Mouse (Mus musculus) gonadal fat pad, adult 2 months (tissue): ENCODE measurements around the gene Isg20l2. TPM values are rescaled to one million over a fixed set of nuclear protein-coding genes. Genes with fewer than 3 reads are reported as not detected.
"Not testable (repeated sequence)": the region's sequence is repeated elsewhere in the genome, so short reads cannot be mapped to it uniquely, and the experiment has no call there.

Experiments
- DNase-seq: peaks from one replicate; pipeline ENCODE4 v3.0.0-alpha.2; 2012; ENCODE audit warnings: low read depth
- polyA plus RNA-seq: library from polyadenylated mRNA; depleted of rRNA; stranded (reverse); fragments of >200 nt; gene quantifications from 2 replicates; pipeline ENCODE4 v1.2.3, GENCODE M21; 2012; rRNA removed

The Isg20l2 gene
- polyA plus RNA-seq = 11.0 and 11.4 TPM in 2 replicates

GRCm38 (mm10) chr3:87930078-87930795, at the start of gene Isg20l2, which contains the start of gene Rrnad1:
Isg20l2 (plus strand) TSS chr3:87930314.
Rrnad1 (minus strand) TSS chr3:87930717.
- DNase-seq = no peak

DNA sequence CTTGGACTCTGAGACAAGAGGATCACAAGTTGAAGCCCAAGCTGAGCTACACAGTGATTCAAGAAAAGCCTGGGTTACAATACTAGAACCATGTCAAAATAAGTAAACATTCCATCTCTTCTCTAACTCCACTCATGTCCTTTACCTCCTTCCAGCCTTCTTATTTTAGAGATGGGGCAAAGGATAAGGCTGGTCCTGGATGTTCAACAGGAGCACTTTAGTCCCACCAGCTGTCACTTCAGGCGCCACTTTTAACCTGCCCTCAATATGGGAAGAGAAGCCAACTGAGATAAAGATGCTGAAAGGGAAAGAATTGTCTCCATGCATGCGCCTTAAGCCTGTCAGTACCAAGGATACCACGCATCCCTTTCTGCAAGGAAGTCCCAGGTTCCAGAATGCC, 45.8 kb upstream of the Isg20l2 start:
- no peak for DNase-seq

DNA sequence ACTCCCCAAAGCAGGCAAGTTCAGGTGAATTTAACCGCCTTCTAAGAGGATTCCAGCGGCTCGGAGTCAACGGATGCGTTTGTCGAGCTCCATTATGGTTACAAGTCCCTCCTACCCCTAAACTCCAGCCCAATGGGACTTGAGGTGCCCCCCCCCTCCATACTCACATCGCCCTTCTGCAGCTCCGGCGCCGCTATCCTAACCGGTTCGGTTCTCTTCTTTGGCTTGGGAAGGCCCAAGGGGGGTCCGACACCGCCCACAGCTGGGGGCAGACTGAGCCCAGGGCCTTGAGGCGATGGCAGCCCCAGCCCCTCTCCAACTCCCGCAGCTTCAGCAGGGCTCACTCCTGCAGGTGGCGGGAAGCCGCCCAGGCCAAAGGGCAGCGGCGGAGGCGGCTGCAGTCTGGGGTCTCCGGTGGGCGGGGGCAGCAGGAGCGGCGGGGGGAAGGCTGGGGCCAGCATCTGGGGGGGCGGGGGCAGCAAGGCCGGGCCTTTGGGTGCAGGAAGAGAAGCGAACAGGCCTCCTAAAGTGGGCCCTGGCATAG, 45.3 kb upstream of the Isg20l2 start:
- DNase-seq = no peak

DNA sequence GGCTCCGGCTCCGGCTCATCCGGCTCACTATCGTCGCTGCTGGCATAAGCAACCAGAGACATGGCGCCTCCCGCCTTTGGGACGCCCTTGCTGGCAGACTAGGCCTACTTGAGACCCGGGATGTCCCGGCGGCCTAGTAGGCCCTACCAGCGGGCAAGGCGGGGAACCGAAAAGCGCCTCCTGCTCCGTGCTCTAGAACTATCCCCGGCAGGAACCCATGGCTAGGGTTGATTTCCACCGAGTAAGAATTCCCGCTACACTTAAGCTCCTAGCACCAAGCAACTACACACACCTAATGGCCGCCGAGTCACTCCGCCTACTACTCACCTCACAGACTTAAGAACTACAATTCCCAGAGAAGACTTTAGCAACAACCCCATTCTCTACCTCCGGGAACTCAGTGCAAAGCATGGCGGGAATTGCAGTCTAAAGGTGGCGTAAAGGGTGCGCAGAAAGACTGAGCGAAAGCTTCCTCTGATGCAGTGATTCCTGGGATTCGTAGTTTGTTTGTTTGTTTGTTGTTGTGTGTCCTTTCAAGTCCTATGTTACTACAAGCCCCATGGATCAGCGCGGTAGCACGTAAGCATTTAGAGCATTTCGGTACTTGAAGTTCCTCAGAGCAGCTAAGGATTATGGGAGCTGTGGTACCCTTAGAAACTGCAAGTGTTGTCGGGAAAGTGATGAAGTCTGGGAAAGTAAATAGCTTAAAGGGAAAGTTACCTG, 44.7 kb upstream of the Isg20l2 start, which contains the start of gene Prcc:
Gene Prcc (minus strand): TSS at position 328 of the 723 bp plus-strand sequence.
- DNase-seq = peak; percentile 100

DNA sequence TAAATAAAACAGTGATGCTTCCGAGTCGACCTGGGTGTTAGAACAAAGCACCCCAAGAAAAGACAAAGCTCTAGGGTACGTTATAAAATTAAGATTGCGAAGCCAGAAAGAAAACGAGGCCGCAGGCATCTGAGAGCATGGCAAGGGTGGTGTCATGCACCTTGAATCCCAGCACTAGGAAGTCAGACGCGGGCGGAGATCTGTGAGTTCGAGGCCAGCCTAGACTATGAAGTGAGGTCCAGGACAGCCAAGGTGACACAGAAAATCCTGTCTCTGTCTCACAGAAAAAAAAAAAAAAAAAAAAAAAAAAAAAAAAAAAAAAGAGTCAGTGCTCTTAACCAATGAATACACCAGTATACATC, 44.1 kb upstream of the Isg20l2 start:
- DNase-seq = no peak

DNA sequence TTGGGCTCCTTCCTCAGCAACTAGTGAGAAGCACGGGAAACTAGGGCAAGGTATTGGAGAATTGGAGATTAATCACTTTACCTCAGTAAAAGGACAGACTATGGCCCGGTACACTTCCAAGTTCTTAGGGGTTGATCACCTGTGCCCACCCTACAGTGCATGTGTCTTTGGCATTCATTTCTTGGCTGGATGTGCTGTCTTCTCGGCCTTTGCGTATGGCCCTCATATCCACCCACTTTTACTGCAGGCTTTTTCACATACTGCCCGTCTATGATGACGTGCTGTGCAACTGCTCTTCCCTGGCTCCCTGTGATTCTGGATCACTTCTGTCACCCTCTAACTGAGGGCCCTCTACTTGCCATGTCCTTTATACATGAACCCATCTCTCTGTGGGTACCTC, 43.7 kb upstream of the Isg20l2 start:
- no peak for DNase-seq

GRCm38 (mm10) chr3:87887400-87887799, 42.7 kb upstream of the Isg20l2 start:
- not testable (repeated sequence) for DNase-seq

- DNase-seq = no peak
These were observed 38.6 kb upstream of the Isg20l2 start for GRCm38 (mm10) chr3:87891481-87891880.

DNA sequence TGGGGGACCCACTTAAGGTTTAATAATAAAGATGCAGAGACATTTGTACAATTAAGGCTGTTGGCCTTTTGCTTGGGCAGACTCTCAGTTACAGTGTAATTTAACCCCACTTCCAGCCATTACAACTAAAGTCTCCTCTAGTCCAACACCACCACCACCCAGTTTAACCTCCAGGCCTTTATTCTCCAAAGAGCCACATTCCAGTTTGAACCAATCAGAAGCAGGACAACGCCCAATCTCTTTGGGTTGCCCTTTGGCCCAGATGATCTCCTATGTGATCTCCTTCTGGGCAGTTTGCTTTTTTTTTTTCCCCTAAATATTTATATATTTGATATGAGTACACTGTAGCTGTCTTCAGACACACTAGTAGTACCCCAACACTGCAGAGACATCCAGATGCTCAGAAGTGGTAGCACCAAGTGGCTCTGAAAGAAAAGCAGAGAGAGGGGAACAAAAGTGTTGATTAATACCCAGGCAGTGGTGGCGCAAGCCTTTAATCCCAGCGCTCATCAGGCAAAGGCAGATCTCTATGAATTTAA, 36.7 kb upstream of the Isg20l2 start:
- DNase-seq = no peak

DNA sequence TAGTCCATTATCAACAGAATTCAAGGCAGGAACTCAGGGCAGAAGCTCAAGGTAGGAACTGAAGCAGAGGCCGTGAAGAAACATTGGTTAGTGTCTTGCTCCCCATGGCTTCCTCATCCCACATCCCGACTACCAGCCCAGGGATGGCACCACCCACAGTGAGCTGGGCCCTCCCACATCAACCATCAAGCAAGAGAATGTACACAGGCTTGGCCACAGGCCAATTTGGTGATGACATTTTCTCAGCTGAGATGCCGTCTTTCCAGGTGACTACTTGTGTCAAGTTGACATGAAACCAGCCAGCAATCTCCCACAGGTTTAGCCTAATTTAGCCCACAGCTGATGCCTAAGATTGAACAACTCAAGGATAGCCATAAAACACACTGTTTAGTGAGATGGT, 30.8 kb upstream of the Isg20l2 start:
- no peak for DNase-seq

DNA sequence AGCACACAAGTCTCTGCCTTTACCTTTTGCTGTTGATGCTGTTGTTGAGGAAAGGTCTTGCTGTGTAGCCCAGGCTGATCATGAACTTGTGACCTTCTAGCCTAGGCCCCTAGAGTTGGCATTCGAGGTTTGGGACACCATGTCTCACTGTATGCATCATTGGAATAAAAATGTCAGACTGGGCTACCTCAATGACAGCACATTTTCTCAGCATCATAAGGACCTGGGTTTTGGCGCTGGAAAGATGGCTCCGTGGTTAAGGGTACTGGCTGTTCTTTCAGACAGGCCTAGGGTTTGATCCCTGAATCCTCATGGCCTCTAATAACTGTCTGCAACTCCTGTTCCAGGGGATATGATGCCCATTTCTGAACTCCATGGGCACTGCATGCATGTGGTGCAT, 30.3 kb upstream of the Isg20l2 start:
- DNase-seq = no peak

DNA sequence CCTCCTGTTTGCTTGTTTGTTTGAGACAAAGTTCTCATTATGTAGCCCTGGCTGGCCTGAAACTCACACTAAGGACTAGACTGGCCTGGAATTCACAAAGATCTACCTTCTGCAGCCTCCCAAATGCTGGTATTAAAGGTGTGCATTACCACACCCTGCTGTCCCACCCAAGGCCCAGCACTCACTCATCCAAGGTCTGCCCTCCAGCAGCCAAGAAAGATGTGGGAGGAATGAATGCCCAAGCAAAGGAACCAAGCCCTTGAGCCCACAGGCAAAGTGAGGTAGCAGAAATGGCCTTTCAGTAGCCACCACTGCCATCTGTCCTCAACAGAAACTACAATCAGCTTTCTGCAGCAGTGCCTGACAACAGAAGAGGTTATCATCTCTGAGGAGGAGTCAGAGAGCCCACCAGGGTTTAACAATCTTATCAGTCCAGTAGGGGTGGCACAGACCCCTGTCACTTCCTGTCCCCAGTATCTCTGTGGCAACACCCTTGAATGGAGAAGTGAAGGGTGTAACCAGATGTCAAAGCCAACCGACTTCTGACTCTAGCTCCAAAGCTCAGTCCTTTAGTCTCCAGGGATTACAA, 29.0 kb upstream of the Isg20l2 start:
- no peak for DNase-seq

GRCm38 (mm10) chr3:87901959-87902358, 28.2 kb upstream of the Isg20l2 start:
- DNase-seq = not testable (repeated sequence)

DNA sequence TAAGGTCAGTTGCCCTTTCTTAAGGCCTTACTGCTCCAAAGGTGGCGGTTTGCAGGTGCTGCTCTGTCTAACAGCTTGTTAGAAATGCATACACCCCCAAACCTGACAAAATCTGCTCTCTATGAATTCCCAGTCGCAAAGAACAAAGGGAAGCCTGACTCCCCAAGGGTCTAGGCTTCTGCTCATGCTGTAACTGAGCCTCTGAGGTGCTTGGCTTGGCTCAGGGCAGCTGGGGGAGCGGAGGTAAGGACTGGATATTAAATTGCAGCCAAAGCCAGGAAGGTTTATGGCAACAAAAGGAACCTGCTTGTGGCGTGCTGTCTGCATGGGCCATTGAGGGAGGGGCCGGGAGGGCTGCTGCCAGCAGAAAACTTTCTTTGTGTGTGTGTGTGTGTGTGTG, 26.3 kb upstream of the Isg20l2 start:
- DNase-seq = no peak

DNA sequence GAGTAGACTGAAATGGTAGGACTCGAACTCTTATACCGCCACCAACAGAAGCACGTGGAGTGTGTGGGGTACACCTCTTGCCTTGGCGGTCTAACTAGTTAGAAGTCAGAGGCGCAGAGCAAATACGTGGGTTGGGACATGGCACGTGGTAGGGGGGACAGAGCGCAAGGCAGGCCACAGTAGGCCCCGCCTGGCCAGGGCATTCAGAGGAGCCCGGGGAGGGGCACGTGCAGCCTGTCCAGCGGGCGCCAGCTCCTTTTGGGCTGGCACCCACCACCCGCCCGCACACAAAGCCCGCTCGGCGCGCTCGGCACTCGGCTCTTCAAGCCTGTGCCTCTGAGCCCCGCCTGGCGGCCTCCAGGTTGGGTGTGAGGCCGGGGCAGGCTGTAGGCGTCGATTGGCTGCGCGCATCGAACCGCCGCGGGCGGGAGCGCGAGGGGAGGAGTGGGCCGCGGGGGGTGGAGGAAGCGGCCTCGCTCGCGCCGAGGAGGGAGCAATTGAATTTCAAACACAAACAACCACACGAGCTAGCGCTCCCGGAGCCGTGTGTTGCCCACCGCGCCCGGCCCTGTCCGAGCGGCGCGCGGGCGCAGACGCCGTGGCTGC, 24.1 kb upstream of the Isg20l2 start, which contains the start of gene Hdgf:
Gene Hdgf (plus strand): TSS at position 442 of the 606 bp plus-strand sequence.
- DNase-seq = no peak

DNA sequence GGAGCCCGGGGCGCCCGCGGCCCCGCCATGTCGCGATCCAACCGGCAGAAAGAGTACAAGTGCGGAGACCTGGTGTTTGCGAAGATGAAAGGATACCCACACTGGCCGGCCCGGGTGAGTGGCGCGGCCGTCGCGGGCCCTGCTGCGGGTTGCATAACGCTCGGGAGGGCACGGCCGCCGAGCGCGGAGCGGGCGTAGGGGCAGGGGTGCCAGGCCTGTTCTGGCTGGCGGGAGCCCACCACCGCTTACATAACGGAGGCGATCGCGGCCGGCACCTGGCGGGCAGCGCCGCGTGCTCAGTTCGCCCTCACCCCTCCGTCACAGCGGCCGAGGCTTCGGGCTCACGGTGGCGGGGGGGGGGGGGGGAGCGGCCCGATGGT, 23.5 kb upstream of the Isg20l2 start:
- DNase-seq = no peak

DNA sequence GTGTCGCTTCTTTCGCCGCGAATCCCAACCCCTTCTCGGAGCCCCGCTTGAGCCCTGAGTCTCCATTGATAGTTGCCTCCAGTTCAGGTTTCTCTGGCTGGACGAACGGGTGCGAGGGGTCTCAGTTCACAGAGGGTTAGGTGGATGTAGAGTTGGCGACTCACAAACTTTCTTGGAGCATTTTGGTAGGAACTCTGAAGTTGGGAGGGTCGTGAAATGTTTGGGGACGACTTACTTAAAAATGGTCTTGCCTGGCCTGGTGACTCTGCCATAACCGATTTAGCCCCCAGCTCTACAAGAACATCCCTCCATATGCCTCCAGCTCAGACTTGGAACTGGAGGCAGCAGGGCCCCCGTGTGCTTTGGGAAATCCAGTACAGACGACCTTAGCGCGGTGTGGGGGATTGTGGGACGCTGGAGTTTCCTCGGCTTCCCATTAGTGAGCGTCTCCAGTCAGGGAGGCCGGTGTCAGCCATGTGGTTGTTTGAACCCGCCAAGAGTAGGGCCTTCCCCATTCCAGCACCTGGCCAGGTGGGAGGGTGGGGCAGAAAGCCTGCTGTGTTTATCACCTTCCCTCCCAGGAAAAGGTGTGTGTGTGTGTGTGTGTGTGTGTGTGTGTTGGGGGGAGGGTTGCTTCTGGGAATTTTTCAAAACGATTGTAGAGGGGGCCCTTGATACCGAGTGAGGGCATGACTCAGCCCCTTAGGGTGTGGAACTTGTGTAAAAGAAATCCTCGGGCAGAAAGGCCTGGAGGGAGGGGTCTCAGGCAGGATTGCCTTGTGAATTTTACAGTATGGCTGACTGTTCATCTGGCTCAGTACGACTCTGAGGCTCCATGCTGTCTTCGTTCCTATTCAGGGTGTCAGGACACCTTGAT, 22.9 kb upstream of the Isg20l2 start:
- DNase-seq = no peak

- DNase-seq = no peak
These were observed 22.2 kb upstream of the Isg20l2 start for GRCm38 (mm10) chr3:87907906-87908305.

- no peak for DNase-seq
These were observed 20.7 kb upstream of the Isg20l2 start for GRCm38 (mm10) chr3:87909381-87909780.

DNA sequence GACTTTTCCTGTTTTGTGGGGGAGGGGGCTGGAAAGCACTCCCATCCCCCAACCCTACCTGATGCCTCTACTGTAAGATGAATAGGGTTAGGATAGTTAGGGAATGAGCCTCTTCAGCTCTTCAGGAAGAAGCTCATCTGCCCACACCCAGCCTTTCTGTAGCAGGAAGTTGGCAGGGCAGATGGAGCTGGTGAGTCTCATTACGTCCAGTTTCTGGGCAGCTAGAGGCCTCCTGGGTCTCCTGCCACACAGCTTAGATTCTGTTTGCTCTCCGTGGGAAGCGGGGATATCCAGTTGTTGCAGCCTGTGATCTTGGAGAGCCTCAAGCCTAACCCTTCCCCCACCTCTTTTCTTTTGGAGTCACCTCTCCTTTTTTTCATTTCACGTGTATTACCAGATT, 20.2 kb upstream of the Isg20l2 start:
- no peak for DNase-seq
